Mouse (Mus musculus): ENCODE data around the gene Arfgap2. TPM values are rescaled to one million over a fixed set of nuclear protein-coding genes. Genes with fewer than 3 reads are reported as not detected.

The Arfgap2 gene
- polyA plus RNA-seq, 1 experiment, result 60.4 TPM

- TF ChIP-seq TCF3 (IDR thresholded peaks at IDR 0.05; ENCODE audit: insufficient read length, low read depth) (no peak), USF1 (IDR thresholded peaks at IDR 0.05; ENCODE audit: low read depth) (no peak), MYOG (IDR thresholded peaks at IDR 0.05; ENCODE audit: control insufficient read depth in 1 of 3, insufficient read depth in 1 of 3, insufficient read length in 2 of 3, low read depth in 2 of 3) (no peak), MYOD1 (IDR thresholded peaks at IDR 0.05; ENCODE audit: control insufficient read depth in 1 of 3, insufficient read length in 2 of 3, low read depth in 2 of 3) (no peak), POLR2AphosphoS2 (IDR thresholded peaks at IDR 0.05; ENCODE audit: insufficient read length, low read depth) (no peak), SRF (IDR thresholded peaks at IDR 0.05; ENCODE audit: control insufficient read depth, insufficient read length, low read depth) (no peak), E2F4 (IDR thresholded peaks at IDR 0.05; ENCODE audit: insufficient read depth) (no peak), TCF12 (IDR thresholded peaks at IDR 0.05; ENCODE audit: insufficient read depth, poor library complexity, severe bottlenecking) (no peak), MAX (IDR thresholded peaks at IDR 0.05; ENCODE audit: low read depth) (no peak), POLR2A (IDR thresholded peaks at IDR 0.05; ENCODE audit: insufficient read length, low read depth) (no peak), CEBPB (IDR thresholded peaks at IDR 0.05; ENCODE audit: insufficient read depth, poor library complexity, severe bottlenecking) (no peak), REST (IDR thresholded peaks at IDR 0.05; ENCODE audit: insufficient read depth, insufficient read length) (no peak)
- no peaks in the 10 kb centered on the region for H3K27me3 ChIP-seq (ENCODE audit: control insufficient read depth, insufficient read depth, insufficient read length)
- H3K4me3 ChIP-seq, result peak overlapping the region; percentile 89
- H3K79me2 ChIP-seq (ENCODE audit: control insufficient read depth, insufficient read depth), result peaks cover 15% of the 10 kb centered on the region
- no peak overlapping the region for H3ac ChIP-seq (ENCODE audit: control insufficient read depth, insufficient read length)
- peak overlapping the region; percentile 90 for H3K4me2 ChIP-seq (ENCODE audit: low read depth)
- peaks cover 5% of the 10 kb centered on the region for H3K36me3 ChIP-seq (ENCODE audit: control insufficient read depth, insufficient read depth)
These were observed 5.9 kb upstream of the Arfgap2 start for GRCm38 (mm10) chr2:91258830-91259229.

- Histone ChIP-seq H3K4me2 (ENCODE audit: low read depth) (peak overlapping the region; percentile 90), H3K4me3 (peak overlapping the region; percentile 27)
- TF ChIP-seq MYOG (IDR thresholded peaks at IDR 0.05; ENCODE audit: control insufficient read depth in 1 of 3, insufficient read depth in 1 of 3, insufficient read length in 2 of 3, low read depth in 2 of 3) (peak in 1 of 3 experiments; percentile 35), MAX (IDR thresholded peaks at IDR 0.05; ENCODE audit: low read depth) (no peak)
These were observed 5.3 kb upstream of the Arfgap2 start for GRCm38 (mm10) chr2:91259493-91259892.

GRCm38 (mm10) chr2:91263692-91264660 is 798 bp upstream of the Arfgap2 start:
- H3K27me3 ChIP-seq (ENCODE audit: control insufficient read depth, insufficient read depth, insufficient read length), result no peaks in the 10 kb centered on the region
- no peak for TF ChIP-seq CEBPB (IDR thresholded peaks at IDR 0.05; ENCODE audit: insufficient read depth, poor library complexity, severe bottlenecking)
- TF ChIP-seq POLR2AphosphoS2 (IDR thresholded peaks at IDR 0.05; ENCODE audit: insufficient read length, low read depth), result peak; percentile 5
- no peak for TF ChIP-seq TCF12 (IDR thresholded peaks at IDR 0.05; ENCODE audit: insufficient read depth, poor library complexity, severe bottlenecking)
- no peak for TF ChIP-seq E2F4 (IDR thresholded peaks at IDR 0.05; ENCODE audit: insufficient read depth)
- H3K36me3 ChIP-seq (ENCODE audit: control insufficient read depth, insufficient read depth), result peaks cover 23% of the 10 kb centered on the region
- peak overlapping the region; percentile 45 for H3ac ChIP-seq (ENCODE audit: control insufficient read depth, insufficient read length)
- peak overlapping the region; percentile 92 for H3K4me2 ChIP-seq (ENCODE audit: low read depth)
- peaks cover 21% of the 10 kb centered on the region for H3K79me2 ChIP-seq (ENCODE audit: control insufficient read depth, insufficient read depth)
- H3K4me3 ChIP-seq, result peak overlapping the region; percentile 96

More at GRCm38 (mm10) chr2:91259493-91259892, 5.3 kb upstream of the Arfgap2 start:
- Histone ChIP-seq H3K27me3 (ENCODE audit: control insufficient read depth, insufficient read depth, insufficient read length) (no peaks in the 10 kb centered on the region), H3K79me2 (ENCODE audit: control insufficient read depth, insufficient read depth) (peaks cover 15% of the 10 kb centered on the region), H3K36me3 (ENCODE audit: control insufficient read depth, insufficient read depth) (peaks cover 5% of the 10 kb centered on the region), H3ac (ENCODE audit: control insufficient read depth, insufficient read length) (no peak overlapping the region)

- peaks cover 27% of the 10 kb centered on the region for H3K79me2 ChIP-seq (ENCODE audit: control insufficient read depth, insufficient read depth)
- H3K27me3 ChIP-seq (ENCODE audit: control insufficient read depth, insufficient read depth, insufficient read length), result no peaks in the 10 kb centered on the region
- TF ChIP-seq USF1 (IDR thresholded peaks at IDR 0.05; ENCODE audit: low read depth) (no peak), MAX (IDR thresholded peaks at IDR 0.05; ENCODE audit: low read depth) (no peak), POLR2A (IDR thresholded peaks at IDR 0.05; ENCODE audit: insufficient read length, low read depth) (no peak), MYOG (IDR thresholded peaks at IDR 0.05; ENCODE audit: control insufficient read depth in 1 of 3, insufficient read depth in 1 of 3, insufficient read length in 2 of 3, low read depth in 2 of 3) (no peak), TCF3 (IDR thresholded peaks at IDR 0.05; ENCODE audit: insufficient read length, low read depth) (no peak), TCF12 (IDR thresholded peaks at IDR 0.05; ENCODE audit: insufficient read depth, poor library complexity, severe bottlenecking) (no peak), POLR2AphosphoS2 (IDR thresholded peaks at IDR 0.05; ENCODE audit: insufficient read length, low read depth) (no peak), REST (IDR thresholded peaks at IDR 0.05; ENCODE audit: insufficient read depth, insufficient read length) (no peak), MYOD1 (IDR thresholded peaks at IDR 0.05; ENCODE audit: control insufficient read depth in 1 of 3, insufficient read length in 2 of 3, low read depth in 2 of 3) (no peak), CEBPB (IDR thresholded peaks at IDR 0.05; ENCODE audit: insufficient read depth, poor library complexity, severe bottlenecking) (no peak), E2F4 (IDR thresholded peaks at IDR 0.05; ENCODE audit: insufficient read depth) (no peak), SRF (IDR thresholded peaks at IDR 0.05; ENCODE audit: control insufficient read depth, insufficient read length, low read depth) (no peak)
- no peak overlapping the region for H3K4me3 ChIP-seq
- no peak overlapping the region for H3K4me2 ChIP-seq (ENCODE audit: low read depth)
- no peak overlapping the region for H3ac ChIP-seq (ENCODE audit: control insufficient read depth, insufficient read length)
- peaks cover 46% of the 10 kb centered on the region for H3K36me3 ChIP-seq (ENCODE audit: control insufficient read depth, insufficient read depth)
These were observed 3.3 kb downstream of the Arfgap2 start for GRCm38 (mm10) chr2:91268042-91268441.

GRCm38 (mm10) chr2:91268706-91269105 is 3.9 kb downstream of the Arfgap2 start:
- no peak for TF ChIP-seq POLR2AphosphoS2 (IDR thresholded peaks at IDR 0.05; ENCODE audit: insufficient read length, low read depth)
- TF ChIP-seq USF1 (IDR thresholded peaks at IDR 0.05; ENCODE audit: low read depth), result no peak
- TF ChIP-seq CEBPB (IDR thresholded peaks at IDR 0.05; ENCODE audit: insufficient read depth, poor library complexity, severe bottlenecking), result no peak
- TF ChIP-seq E2F4 (IDR thresholded peaks at IDR 0.05; ENCODE audit: insufficient read depth), result no peak
- no peak for TF ChIP-seq MYOG (IDR thresholded peaks at IDR 0.05; ENCODE audit: control insufficient read depth in 1 of 3, insufficient read depth in 1 of 3, insufficient read length in 2 of 3, low read depth in 2 of 3)
- TF ChIP-seq POLR2A (IDR thresholded peaks at IDR 0.05; ENCODE audit: insufficient read length, low read depth), result no peak
- no peak for TF ChIP-seq MYOD1 (IDR thresholded peaks at IDR 0.05; ENCODE audit: control insufficient read depth in 1 of 3, insufficient read length in 2 of 3, low read depth in 2 of 3)
- no peak for TF ChIP-seq SRF (IDR thresholded peaks at IDR 0.05; ENCODE audit: control insufficient read depth, insufficient read length, low read depth)
- TF ChIP-seq REST (IDR thresholded peaks at IDR 0.05; ENCODE audit: insufficient read depth, insufficient read length), result no peak
- Histone ChIP-seq H3K79me2 (ENCODE audit: control insufficient read depth, insufficient read depth) (peaks cover 27% of the 10 kb centered on the region), H3ac (ENCODE audit: control insufficient read depth, insufficient read length) (no peak overlapping the region), H3K4me3 (no peak overlapping the region), H3K36me3 (ENCODE audit: control insufficient read depth, insufficient read depth) (peaks cover 53% of the 10 kb centered on the region), H3K27me3 (ENCODE audit: control insufficient read depth, insufficient read depth, insufficient read length) (no peaks in the 10 kb centered on the region), H3K4me2 (ENCODE audit: low read depth) (no peak overlapping the region)
